Mouse (Mus musculus) heart, embryonic 10.5 days (tissue): ENCODE results near the gene Nubpl. TPM values are rescaled to one million over a fixed set of nuclear protein-coding genes. Genes with fewer than 3 reads are reported as not detected.

Experiments
- DNase-seq: peaks from one replicate; pipeline ENCODE4 v3.0.0-alpha.2; 2017; ENCODE audit warnings: low spot score
- H3K27ac ChIP-seq: fragments of 300-500 bp; sonication (generic); 2 replicates; pipeline ENCODE4 v1.5.1; 2016; ENCODE audit warnings: mild to moderate bottlenecking
- H3K27me3 ChIP-seq: fragments of 300-500 bp; sonication (generic); 2 replicates; pipeline ENCODE4 v1.6.1; 2016; ENCODE audit warnings: mild to moderate bottlenecking; ENCODE audit not compliant: poor library complexity, insufficient read depth, severe bottlenecking
- H3K36me3 ChIP-seq: fragments of 300-500 bp; sonication (generic); 2 replicates; pipeline ENCODE4 v1.6.1; 2016; ENCODE audit warnings: mild to moderate bottlenecking, moderate library complexity
- H3K4me1 ChIP-seq: fragments of 300-500 bp; sonication (generic); 2 replicates; pipeline ENCODE4 v1.6.1; 2016; ENCODE audit warnings: mild to moderate bottlenecking
- H3K4me3 ChIP-seq: fragments of 300-500 bp; sonication (generic); 2 replicates; pipeline ENCODE4 v1.5.1; 2016; ENCODE audit warnings: mild to moderate bottlenecking, moderate library complexity
- H3K9me3 ChIP-seq: fragments of 300-500 bp; sonication (generic); 2 replicates; pipeline ENCODE4 v1.6.1; 2016; ENCODE audit warnings: mild to moderate bottlenecking, moderate library complexity
- WGBS: fragments of 180-500 bp; shearing (Covaris S2); methylation state at CpG from one replicate; pipeline ENCODE4 v1.1.7; 2016; 5-methylcytosine and 5-hydroxymethylcytosine counted together
- polyA plus RNA-seq: library from polyadenylated mRNA; unstranded; fragments of >200 nt; fragmentation: Nextera tagmentation; extraction: Ambion mirVana; gene quantifications from 2 replicates; pipeline ENCODE4 v1.2.1, GENCODE M21; 2016

The Nubpl gene
- polyA plus RNA-seq, 1 experiment from 2014 or later: 13.6 TPM

DNA sequence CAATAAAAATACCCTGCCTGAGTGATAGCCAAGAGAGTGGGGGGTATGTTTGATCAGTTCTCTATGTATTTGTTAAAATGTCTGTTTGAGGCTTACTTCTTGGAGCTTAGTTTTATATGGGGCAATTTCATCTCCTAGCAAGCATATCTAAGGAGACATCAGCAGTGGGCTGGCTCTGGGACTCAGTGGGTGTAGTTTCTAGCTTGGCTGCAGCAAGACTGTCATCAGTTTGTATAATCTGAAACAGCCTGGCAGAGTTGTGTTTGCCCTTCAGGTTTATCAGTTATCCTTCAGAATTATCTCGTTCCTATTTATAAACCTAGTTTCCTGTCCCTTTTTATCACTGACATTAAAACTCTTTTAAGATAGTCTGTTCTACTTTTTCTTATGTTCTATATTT is 175.3 kb downstream of the Nubpl start:
- DNase-seq: no peak
- Histone ChIP-seq H3K36me3 (no peaks in the 10 kb centered on the region), H3K4me1 (peaks cover 24% of the 10 kb centered on the region), H3K27me3 (no peaks in the 10 kb centered on the region), H3K4me3 (no peak overlapping the region), H3K9me3 (no peaks in the 10 kb centered on the region), H3K27ac (peak overlapping the region; percentile 79; the same call in 1 of the 2 replicates)
- WGBS: 23% methylated on average over 1 of the region's 1 CpGs

DNA sequence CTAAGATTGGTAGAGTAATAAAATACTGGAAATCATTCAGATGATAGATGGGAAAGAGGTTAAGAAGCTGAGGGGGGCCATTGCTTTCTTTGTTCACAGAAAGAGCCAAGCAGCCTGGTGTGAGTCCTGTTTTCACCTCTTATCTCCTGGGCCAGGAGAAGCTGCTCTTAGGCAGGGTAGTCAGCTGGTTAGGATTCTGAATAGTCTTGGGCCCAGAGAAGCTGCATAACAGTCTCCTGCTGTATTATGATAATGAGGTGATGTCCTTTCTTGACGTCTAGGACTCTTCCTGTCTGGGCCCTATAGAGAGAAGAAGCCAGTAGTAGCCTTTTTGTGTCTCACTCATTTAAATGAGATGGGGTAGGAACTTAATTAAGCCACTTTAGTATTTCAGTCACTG is 178.8 kb downstream of the Nubpl start:
- Histone ChIP-seq H3K27ac (no peak overlapping the region), H3K36me3 (no peaks in the 10 kb centered on the region), H3K4me3 (no peak overlapping the region), H3K27me3 (no peaks in the 10 kb centered on the region), H3K9me3 (no peaks in the 10 kb centered on the region), H3K4me1 (peaks cover 24% of the 10 kb centered on the region)
- WGBS: 14% methylated on average over 1 of the region's 1 CpGs
- DNase-seq: no peak

DNA sequence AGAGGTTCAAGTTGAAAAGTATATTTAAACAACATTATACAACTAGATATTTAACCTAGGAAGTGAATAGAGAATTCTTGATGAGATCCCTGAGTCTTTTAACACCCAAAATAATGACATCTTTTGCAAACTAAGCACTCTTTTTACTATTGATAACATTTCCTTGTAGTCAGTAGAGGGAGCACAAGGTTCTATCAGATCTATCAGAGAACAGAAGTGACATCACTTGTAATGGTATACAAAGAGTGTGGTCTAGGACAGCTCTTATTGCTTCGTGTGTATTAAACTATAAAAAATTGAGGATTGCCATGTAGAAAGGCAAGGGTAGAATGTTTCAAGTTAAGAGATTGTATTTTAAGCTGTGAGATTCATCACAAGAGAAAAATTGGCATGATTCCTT is 183.7 kb downstream of the Nubpl start:
- Histone ChIP-seq H3K4me1 (no peaks in the 10 kb centered on the region), H3K27ac (no peak overlapping the region), H3K36me3 (no peaks in the 10 kb centered on the region), H3K27me3 (no peaks in the 10 kb centered on the region), H3K9me3 (no peaks in the 10 kb centered on the region), H3K4me3 (no peak overlapping the region)
- no peak for DNase-seq
- 75% methylated on average over 1 of the region's 1 CpGs for WGBS

DNA sequence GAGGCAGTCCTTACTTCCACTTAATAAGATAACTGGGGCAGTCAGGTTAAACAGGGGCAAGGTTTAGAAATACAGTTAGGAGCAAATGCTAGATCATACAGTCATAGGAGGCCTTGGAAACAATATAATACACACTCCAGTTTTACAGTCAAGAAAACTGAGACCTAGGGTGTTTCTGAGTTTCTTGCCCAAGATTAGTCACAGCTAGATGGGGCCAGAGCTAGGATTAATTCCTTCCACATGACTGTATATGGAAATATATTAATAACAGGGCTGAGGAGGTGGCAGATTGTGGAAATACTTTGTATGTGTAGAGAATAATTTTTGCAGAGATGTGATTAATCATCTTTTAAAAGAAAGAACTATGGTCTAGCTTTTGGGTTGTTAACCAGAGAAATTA is 186.9 kb downstream of the Nubpl start:
- DNase-seq: no peak
- no peaks in the 10 kb centered on the region for H3K27me3 ChIP-seq
- no peak overlapping the region for H3K4me3 ChIP-seq
- H3K9me3 ChIP-seq: no peaks in the 10 kb centered on the region
- H3K4me1 ChIP-seq: peaks cover 9% of the 10 kb centered on the region
- no peaks in the 10 kb centered on the region for H3K36me3 ChIP-seq
- H3K27ac ChIP-seq: no peak overlapping the region

DNA sequence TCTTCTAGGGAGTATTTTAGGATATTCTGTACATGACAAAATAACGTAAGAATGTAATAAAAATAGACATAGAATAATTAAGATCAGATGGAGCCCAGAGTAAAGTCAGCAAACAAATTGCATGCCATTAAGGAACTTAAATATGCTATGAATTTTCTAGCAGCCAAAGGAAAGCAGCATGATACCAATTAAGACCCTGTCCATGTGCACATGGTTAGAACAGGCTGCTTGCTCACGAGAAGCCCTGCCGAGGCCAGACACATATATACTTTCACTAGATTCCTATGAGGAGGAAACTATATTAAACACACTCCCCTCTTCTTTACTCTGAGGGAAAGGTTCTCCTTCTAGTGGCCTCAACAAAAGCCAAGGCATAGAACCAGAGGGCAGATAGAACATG is 189.3 kb downstream of the Nubpl start:
- no peaks in the 10 kb centered on the region for H3K36me3 ChIP-seq
- no peaks in the 10 kb centered on the region for H3K9me3 ChIP-seq
- WGBS: 88% methylated on average over 3 of the region's 3 CpGs
- H3K4me3 ChIP-seq: no peak overlapping the region
- peaks cover 19% of the 10 kb centered on the region for H3K4me1 ChIP-seq
- no peak overlapping the region for H3K27ac ChIP-seq
- no peaks in the 10 kb centered on the region for H3K27me3 ChIP-seq
- no peak for DNase-seq

DNA sequence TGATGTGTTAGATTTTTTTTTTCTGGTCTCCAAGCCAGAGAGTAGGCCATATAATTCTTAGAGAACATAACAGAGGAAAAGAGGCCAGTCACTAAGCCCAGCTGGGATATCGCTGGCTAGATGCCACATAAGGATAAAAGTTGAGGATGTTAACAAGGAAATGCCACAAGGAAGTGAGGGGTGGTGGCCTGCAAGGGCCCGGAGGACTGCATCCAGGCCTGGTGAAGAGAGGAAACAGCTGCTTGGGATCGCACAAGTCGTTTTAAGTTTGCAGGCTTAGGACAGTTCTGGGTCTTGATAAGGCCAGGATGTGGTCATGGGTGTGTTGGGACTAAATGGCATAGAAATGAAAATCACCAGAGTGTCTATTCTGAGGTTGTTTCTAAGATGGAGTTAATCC is 191.0 kb downstream of the Nubpl start:
- no peak for DNase-seq
- H3K9me3 ChIP-seq: no peaks in the 10 kb centered on the region
- H3K27me3 ChIP-seq: no peaks in the 10 kb centered on the region
- H3K4me3 ChIP-seq: no peak overlapping the region
- peaks cover 19% of the 10 kb centered on the region for H3K4me1 ChIP-seq
- H3K36me3 ChIP-seq: no peaks in the 10 kb centered on the region
- H3K27ac ChIP-seq: 0 out of 2 replicates have a peak overlapping the region, but pooled peaks have one; percentile 23
- WGBS: 38% methylated on average over 4 of the region's 4 CpGs

DNA sequence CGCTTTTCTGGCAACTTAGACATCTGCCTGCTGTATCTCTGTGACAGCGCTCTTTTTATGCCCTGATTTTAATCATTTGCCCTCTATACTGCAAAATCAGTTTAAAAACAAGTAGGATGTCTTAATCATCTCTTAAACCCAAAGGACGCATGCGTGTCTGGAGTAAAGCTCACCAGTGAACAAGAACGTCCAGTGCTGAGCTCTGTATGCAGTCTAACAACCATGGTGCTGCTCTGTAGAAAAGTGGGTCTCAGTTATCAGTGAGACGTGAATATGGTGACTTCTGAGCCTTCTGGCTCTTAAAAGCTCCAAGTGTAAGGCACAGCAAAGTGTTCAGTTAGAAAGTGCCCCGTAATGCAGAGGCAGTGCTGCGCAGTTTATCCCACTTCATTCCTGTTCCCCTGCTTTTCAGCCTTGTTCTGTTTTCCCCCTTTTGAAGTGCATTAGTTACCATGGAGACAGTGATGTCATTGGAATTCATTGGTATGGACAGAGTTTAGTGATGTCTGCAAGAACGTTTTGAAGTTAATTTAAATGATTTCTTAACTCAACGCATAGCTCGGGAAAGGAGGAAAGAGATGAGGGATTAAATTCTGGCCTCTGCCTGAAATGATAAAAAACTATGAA is 191.5 kb downstream of the Nubpl start:
- no peak for DNase-seq
- H3K27ac ChIP-seq: peak overlapping the region; percentile 23; the same call in 1 of the 2 replicates
- H3K4me1 ChIP-seq: peaks cover 19% of the 10 kb centered on the region
- no peak overlapping the region for H3K4me3 ChIP-seq
- no peaks in the 10 kb centered on the region for H3K36me3 ChIP-seq
- WGBS: 64% methylated on average over 11 of the region's 11 CpGs
- no peaks in the 10 kb centered on the region for H3K27me3 ChIP-seq
- no peaks in the 10 kb centered on the region for H3K9me3 ChIP-seq

DNA sequence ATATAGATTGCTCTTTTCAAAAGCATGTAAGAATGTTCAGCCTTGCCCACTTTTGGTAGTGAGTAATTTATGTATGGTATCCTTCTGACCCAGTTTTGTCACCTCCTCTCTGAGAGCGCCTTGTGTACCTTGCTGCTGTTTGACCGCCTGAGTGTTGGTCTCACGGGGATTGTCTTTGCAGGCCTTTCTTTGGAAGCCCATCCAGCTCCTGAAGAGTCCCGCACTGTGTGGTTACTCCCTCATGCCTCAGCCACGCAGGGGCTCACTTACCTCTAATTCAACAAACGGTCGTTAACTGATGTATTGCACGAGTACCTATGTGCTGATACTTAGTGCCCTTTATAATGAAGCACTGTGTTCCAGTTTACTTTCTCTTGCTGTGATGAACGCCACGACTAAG is 192.1 kb downstream of the Nubpl start:
- Histone ChIP-seq H3K36me3 (no peaks in the 10 kb centered on the region), H3K9me3 (no peaks in the 10 kb centered on the region), H3K4me1 (peaks cover 19% of the 10 kb centered on the region), H3K4me3 (no peak overlapping the region), H3K27ac (no peak overlapping the region), H3K27me3 (no peaks in the 10 kb centered on the region)
- DNase-seq: no peak
- WGBS: 78% methylated on average over 10 of the region's 10 CpGs

DNA sequence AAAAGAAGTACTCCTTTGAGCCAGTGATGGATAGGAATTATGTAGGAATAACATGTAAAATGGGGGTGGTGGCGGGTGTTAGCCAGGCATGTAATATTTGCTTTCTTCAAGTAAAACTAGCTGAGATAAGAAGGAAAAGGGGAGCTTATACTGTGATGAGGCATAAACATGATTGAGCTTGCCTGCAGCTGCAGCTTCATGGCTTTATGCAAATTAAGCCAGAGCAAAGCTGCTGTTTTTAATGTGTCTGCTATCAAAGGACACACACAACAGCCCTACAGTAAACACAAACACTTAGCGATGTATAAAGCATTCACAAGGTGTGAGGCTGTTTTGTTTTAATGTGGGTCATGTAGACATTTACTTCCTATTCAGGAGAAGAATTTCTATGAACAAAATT is 196.4 kb downstream of the Nubpl start:
- WGBS: 85% methylated on average over 2 of the region's 2 CpGs
- no peak for DNase-seq

DNA sequence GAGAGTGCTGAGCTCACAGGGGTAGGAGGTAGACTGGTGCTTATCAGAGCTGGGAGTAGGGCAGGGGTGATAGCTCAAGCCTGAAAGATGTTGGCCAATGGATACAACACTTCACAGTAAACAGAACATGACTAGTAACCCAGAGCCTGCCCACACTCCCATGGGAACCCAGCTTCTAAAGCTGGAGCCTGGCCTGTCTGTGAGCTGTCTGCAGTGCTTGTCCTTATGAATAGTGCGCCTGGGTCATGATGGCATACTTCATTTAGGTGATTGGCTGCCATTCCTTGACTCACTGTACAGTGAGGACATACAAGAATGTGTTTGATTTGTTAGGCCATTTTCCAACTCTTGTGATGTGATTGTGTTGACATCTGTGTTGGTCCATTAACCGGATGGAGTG is 200.5 kb downstream of the Nubpl start:
- peak; percentile 71 for DNase-seq
- Histone ChIP-seq H3K27ac (no peak overlapping the region), H3K4me1 (peaks cover 16% of the 10 kb centered on the region), H3K4me3 (no peak overlapping the region), H3K27me3 (no peaks in the 10 kb centered on the region), H3K36me3 (no peaks in the 10 kb centered on the region), H3K9me3 (no peaks in the 10 kb centered on the region)
- WGBS: 66% methylated on average over 2 of the region's 2 CpGs

More for the DNA sequence above, 196.4 kb downstream of the Nubpl start:
- Histone ChIP-seq H3K27ac (no peak overlapping the region), H3K36me3 (no peaks in the 10 kb centered on the region), H3K4me3 (no peak overlapping the region), H3K9me3 (no peaks in the 10 kb centered on the region), H3K4me1 (peaks cover 28% of the 10 kb centered on the region), H3K27me3 (no peaks in the 10 kb centered on the region)

DNA sequence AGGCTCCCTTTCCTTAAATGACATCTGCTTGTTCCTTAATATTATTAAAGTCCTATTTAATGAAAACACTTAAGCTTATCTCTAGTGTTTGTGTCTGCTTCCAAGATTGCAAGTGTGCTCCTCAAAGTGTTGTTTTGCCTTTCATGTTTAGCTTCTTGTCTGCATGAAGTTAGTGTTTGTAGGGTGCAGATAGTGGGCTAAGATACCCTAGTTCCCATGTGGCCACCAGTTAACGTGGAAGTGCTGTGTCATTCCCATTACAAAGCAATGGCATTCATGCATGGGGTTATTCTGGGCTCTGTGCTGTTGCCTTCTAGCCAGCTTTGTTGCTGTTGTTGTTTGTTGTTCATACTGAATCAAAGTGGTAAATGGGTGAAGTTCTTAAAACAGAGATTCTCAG is 201.1 kb downstream of the Nubpl start:
- no peak overlapping the region for H3K4me3 ChIP-seq
- peak; percentile 36 for DNase-seq
- peaks cover 16% of the 10 kb centered on the region for H3K4me1 ChIP-seq
- H3K27me3 ChIP-seq: no peaks in the 10 kb centered on the region
- H3K9me3 ChIP-seq: no peaks in the 10 kb centered on the region
- H3K36me3 ChIP-seq: no peaks in the 10 kb centered on the region
- WGBS: 21% methylated on average over 1 of the region's 1 CpGs
- no peak overlapping the region for H3K27ac ChIP-seq

DNA sequence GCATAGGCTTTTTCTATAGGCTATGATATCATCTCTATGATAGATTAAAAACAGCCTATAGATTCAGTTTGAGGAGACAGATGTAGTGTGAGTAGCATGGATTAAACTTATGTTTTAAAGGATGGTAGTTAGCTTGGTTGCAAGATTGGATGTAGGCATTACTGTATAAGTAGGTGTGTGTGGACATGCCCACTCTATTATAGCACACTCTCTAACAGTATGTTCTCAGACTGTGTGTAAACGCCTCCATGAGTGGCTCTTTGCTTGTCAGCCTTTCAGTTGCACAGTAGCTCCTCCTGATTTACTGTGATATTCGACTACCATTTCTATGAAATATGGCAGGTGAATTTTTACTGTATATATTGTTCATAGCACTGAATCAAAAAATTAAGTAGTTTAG is 205.4 kb downstream of the Nubpl start:
- Histone ChIP-seq H3K36me3 (no peaks in the 10 kb centered on the region), H3K4me3 (no peak overlapping the region), H3K27ac (no peak overlapping the region), H3K27me3 (no peaks in the 10 kb centered on the region), H3K4me1 (peaks cover 12% of the 10 kb centered on the region), H3K9me3 (no peaks in the 10 kb centered on the region)
- DNase-seq: no peak
- WGBS: 75% methylated on average over 2 of the region's 2 CpGs

DNA sequence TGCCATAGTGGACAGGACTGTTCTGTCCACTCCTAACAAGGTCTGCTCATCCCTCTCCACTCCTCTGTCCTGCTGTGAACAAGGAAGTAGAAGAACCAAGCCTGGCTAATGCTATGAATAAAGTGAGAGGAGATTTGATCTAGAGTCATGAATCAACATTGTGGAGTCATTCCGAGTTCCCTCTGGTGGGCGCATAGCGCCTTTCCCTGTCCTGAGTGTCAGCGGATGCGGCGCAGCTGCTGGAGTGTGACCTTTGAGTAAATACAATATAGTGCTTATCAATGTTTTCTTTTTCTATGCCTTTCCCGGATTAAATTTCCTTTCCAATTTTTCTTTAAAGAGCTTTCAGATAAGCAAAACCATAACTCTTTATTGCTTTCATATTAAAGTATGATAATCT is 208.8 kb downstream of the Nubpl start:
- Histone ChIP-seq H3K27me3 (no peaks in the 10 kb centered on the region), H3K4me3 (no peak overlapping the region), H3K36me3 (no peaks in the 10 kb centered on the region), H3K9me3 (no peaks in the 10 kb centered on the region), H3K4me1 (0 out of 2 replicates have a peak, but pooled peaks cover 3% of the 10 kb centered on the region), H3K27ac (no peak overlapping the region)
- no peak for DNase-seq
- WGBS: 89% methylated on average over 7 of the region's 7 CpGs

DNA sequence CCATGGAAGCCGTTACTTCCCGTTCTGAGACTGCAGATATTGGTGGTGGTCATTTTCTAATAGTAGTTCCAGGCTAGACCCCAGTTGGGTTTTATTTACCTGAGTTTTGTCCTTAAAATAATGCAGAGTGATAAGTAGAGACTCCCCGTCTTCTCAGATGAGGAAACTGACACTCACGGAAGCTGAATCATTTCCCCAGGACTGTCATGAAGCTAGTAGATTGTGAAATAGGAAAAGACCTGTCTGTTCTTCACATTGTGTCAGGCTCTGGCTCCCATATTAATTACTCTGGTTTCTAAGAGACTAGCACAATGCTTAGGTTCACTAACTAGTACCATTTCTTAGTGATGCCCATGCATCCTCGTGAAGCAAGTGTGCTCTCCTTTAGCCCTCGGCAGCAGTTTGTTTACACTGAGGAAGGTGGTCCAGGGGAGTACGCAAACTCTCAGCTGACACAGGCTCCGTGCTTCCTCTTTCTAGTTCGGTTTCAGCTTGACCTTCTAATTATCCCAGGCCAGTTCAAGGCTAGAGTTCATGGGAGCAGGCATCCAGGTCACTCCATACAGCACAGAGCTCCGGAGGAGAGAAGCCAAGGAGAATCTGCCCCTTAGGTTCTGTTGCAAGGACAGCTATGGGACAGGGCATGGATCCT is 209.9 kb downstream of the Nubpl start:
- 76% methylated on average over 10 of the region's 10 CpGs for WGBS
- no peaks in the 10 kb centered on the region for H3K27me3 ChIP-seq
- H3K36me3 ChIP-seq: no peaks in the 10 kb centered on the region
- H3K27ac ChIP-seq: no peak overlapping the region
- peak; percentile 33 for DNase-seq
- H3K4me3 ChIP-seq: no peak overlapping the region
- no peaks in the 10 kb centered on the region for H3K9me3 ChIP-seq
- no peaks in the 10 kb centered on the region for H3K4me1 ChIP-seq
